Mouse (Mus musculus) forebrain, embryonic 15.5 days (tissue): Measurements from ENCODE around the gene Tmem221. TPM values are rescaled to one million over a fixed set of nuclear protein-coding genes. Genes with fewer than 3 reads are reported as not detected.

Source experiments
- ATAC-seq: fragments of 200-750 bp; cut with Nextera tagmentation; replicated peaks from 2 replicates; pipeline ENCODE4 v1.8.0; 2017; ENCODE audit warnings: mild to moderate bottlenecking, moderate TSS enrichment, moderate library complexity
- H3K27ac ChIP-seq: fragments of 300-500 bp; sonication (generic); replicated peaks from 2 replicates; pipeline ENCODE4 v1.5.1; 2015; ENCODE audit warnings: mild to moderate bottlenecking, inconsistent platforms
- H3K27me3 ChIP-seq: fragments of 300-500 bp; sonication (generic); 2 replicates; pipeline ENCODE4 v1.6.1; 2015; ENCODE audit warnings: inconsistent platforms
- H3K36me3 ChIP-seq: fragments of 300-500 bp; sonication (generic); 2 replicates; pipeline ENCODE4 v1.6.1; 2015; ENCODE audit warnings: mild to moderate bottlenecking, inconsistent platforms
- H3K4me1 ChIP-seq: fragments of 300-500 bp; sonication (generic); 2 replicates; pipeline ENCODE4 v1.6.1; 2015; ENCODE audit warnings: inconsistent platforms
- H3K4me2 ChIP-seq: fragments of 300-500 bp; sonication (generic); replicated peaks from 2 replicates; pipeline ENCODE4 v1.6.1; 2015; ENCODE audit warnings: mild to moderate bottlenecking, inconsistent platforms
- H3K4me3 ChIP-seq: fragments of 300-500 bp; sonication (generic); 2 replicates; pipeline ENCODE4 v1.5.1; 2015; ENCODE audit warnings: mild to moderate bottlenecking, inconsistent platforms
- H3K9ac ChIP-seq: fragments of 300-500 bp; sonication (generic); replicated peaks from 2 replicates; pipeline ENCODE4 v1.6.1; 2015; ENCODE audit warnings: mild to moderate bottlenecking, inconsistent platforms
- H3K9me3 ChIP-seq: fragments of 300-500 bp; sonication (generic); 2 replicates; pipeline ENCODE4 v1.6.1; 2016; ENCODE audit warnings: inconsistent platforms
- WGBS: fragments of 180-500 bp; shearing (Covaris S2); methylation state at CpG from one replicate; pipeline ENCODE4 v1.1.7; 2015; ENCODE audit warnings: mixed read lengths; 5-methylcytosine and 5-hydroxymethylcytosine counted together
- polyA plus RNA-seq: library from polyadenylated mRNA; unstranded; fragments of >200 nt; fragmentation: Nextera tagmentation; extraction: Ambion mirVana; gene quantifications from 2 replicates; pipeline ENCODE4 v1.2.1, GENCODE M21; 2015

The Tmem221 gene
- polyA plus RNA-seq, 1 experiment from 2014 or later, result 0.20 TPM

GRCm38 (mm10) chr8:71516786-71517185 lies 41.9 kb downstream of the Tmem221 start:
- ATAC-seq, result no peak
- Histone ChIP-seq H3K27me3 (0 out of 2 replicates have a peak, but pooled peaks cover 4% of the 10 kb centered on the region), H3K9ac (no peak overlapping the region), H3K9me3 (no peaks in the 10 kb centered on the region), H3K36me3 (no peaks in the 10 kb centered on the region), H3K4me2 (no peak overlapping the region), H3K4me1 (peaks cover 4% of the 10 kb centered on the region; the same call in 1 of the 2 replicates), H3K4me3 (no peak overlapping the region), H3K27ac (no peak overlapping the region)
- WGBS, result 46% methylated on average over 6 of the region's 6 CpGs

- ATAC-seq, result no peak
- WGBS, result 75% methylated on average over 5 of the region's 5 CpGs
Measured at GRCm38 (mm10) chr8:71515043-71515442, 43.6 kb downstream of the Tmem221 start.

GRCm38 (mm10) chr8:71513018-71513754 lies 45.5 kb downstream of the Tmem221 start:
- H3K4me1 ChIP-seq, result peaks cover under 1% of the 10 kb centered on the region; the same call in 1 of the 2 replicates
- H3K9ac ChIP-seq, result no peak overlapping the region
- no peak overlapping the region for H3K4me2 ChIP-seq
- ATAC-seq, result no peak
- 78% methylated on average over 15 of the region's 15 CpGs for WGBS
- peaks cover 25% of the 10 kb centered on the region for H3K27me3 ChIP-seq
- H3K27ac ChIP-seq, result no peak overlapping the region
- H3K36me3 ChIP-seq, result no peaks in the 10 kb centered on the region
- no peak overlapping the region for H3K4me3 ChIP-seq
- no peaks in the 10 kb centered on the region for H3K9me3 ChIP-seq

More at GRCm38 (mm10) chr8:71515043-71515442, 43.6 kb downstream of the Tmem221 start:
- H3K27me3 ChIP-seq, result peaks cover 10% of the 10 kb centered on the region; the same call in 1 of the 2 replicates
- H3K36me3 ChIP-seq, result no peaks in the 10 kb centered on the region
- H3K4me1 ChIP-seq, result no peaks in the 10 kb centered on the region
- H3K4me2 ChIP-seq, result no peak overlapping the region
- no peak overlapping the region for H3K27ac ChIP-seq
- no peak overlapping the region for H3K4me3 ChIP-seq
- no peak overlapping the region for H3K9ac ChIP-seq
- H3K9me3 ChIP-seq, result no peaks in the 10 kb centered on the region

- no peak for ATAC-seq
- Histone ChIP-seq H3K27ac (no peak within 1 kb of the TSS), H3K27me3 (peaks cover 41% of the 10 kb centered on the region), H3K4me2 (no peak within 1 kb of the TSS), H3K4me1 (peaks cover 12% of the 10 kb centered on the region), H3K9ac (no peak within 1 kb of the TSS), H3K9me3 (no peaks in the 10 kb centered on the region), H3K4me3 (no peak within 1 kb of the TSS), H3K36me3 (no peaks in the 10 kb centered on the region)
- WGBS, result 79% methylated on average over 14 of the region's 14 CpGs
Measured at GRCm38 (mm10) chr8:71511644-71512043, 47.0 kb downstream of the Tmem221 start, which contains the start of gene Plvap. Gene Plvap (minus strand): TSS chr8:71511752.

- Histone ChIP-seq H3K36me3 (no peaks in the 10 kb centered on the region), H3K9me3 (no peaks in the 10 kb centered on the region), H3K4me1 (peaks cover 12% of the 10 kb centered on the region), H3K27me3 (peaks cover 49% of the 10 kb centered on the region), H3K9ac (no peak overlapping the region), H3K27ac (no peak overlapping the region), H3K4me3 (no peak overlapping the region), H3K4me2 (no peak overlapping the region)
- no peak for ATAC-seq
- 63% methylated on average over 2 of the region's 2 CpGs for WGBS
Measured at GRCm38 (mm10) chr8:71509316-71509715, 49.4 kb downstream of the Tmem221 start.

- Histone ChIP-seq H3K4me1 (peaks cover 12% of the 10 kb centered on the region), H3K4me2 (peak overlapping the region; percentile 72), H3K36me3 (no peaks in the 10 kb centered on the region), H3K9ac (peak overlapping the region; percentile 47), H3K4me3 (peak overlapping the region; percentile 44), H3K9me3 (no peaks in the 10 kb centered on the region), H3K27ac (no peak overlapping the region), H3K27me3 (peaks cover 49% of the 10 kb centered on the region)
- peak; percentile 76 for ATAC-seq
- WGBS, result under 1% methylated on average over 61 of the region's 61 CpGs
Measured at GRCm38 (mm10) chr8:71507589-71508104, 51.0 kb downstream of the Tmem221 start.

- Histone ChIP-seq H3K9me3 (no peaks in the 10 kb centered on the region), H3K4me3 (no peak overlapping the region), H3K4me1 (peaks cover 12% of the 10 kb centered on the region), H3K27ac (no peak overlapping the region), H3K9ac (no peak overlapping the region), H3K4me2 (no peak overlapping the region), H3K27me3 (peaks cover 44% of the 10 kb centered on the region), H3K36me3 (no peaks in the 10 kb centered on the region)
- 83% methylated on average over 4 of the region's 4 CpGs for WGBS
- no peak for ATAC-seq
Measured at GRCm38 (mm10) chr8:71505979-71506378, 52.7 kb downstream of the Tmem221 start.

GRCm38 (mm10) chr8:71505326-71505725 lies 53.3 kb downstream of the Tmem221 start:
- Histone ChIP-seq H3K4me1 (peaks cover 12% of the 10 kb centered on the region), H3K9me3 (no peaks in the 10 kb centered on the region), H3K27ac (no peak overlapping the region), H3K4me2 (no peak overlapping the region), H3K9ac (no peak overlapping the region), H3K4me3 (no peak overlapping the region), H3K36me3 (no peaks in the 10 kb centered on the region), H3K27me3 (peaks cover 42% of the 10 kb centered on the region)
- 93% methylated on average over 4 of the region's 4 CpGs for WGBS
- no peak for ATAC-seq

GRCm38 (mm10) chr8:71504349-71504748 lies 54.3 kb downstream of the Tmem221 start:
- no peak overlapping the region for H3K4me3 ChIP-seq
- 91% methylated on average over 4 of the region's 4 CpGs for WGBS
- H3K4me1 ChIP-seq, result peaks cover 12% of the 10 kb centered on the region
- no peaks in the 10 kb centered on the region for H3K9me3 ChIP-seq
- no peak overlapping the region for H3K27ac ChIP-seq
- H3K4me2 ChIP-seq, result no peak overlapping the region
- peaks cover 34% of the 10 kb centered on the region for H3K27me3 ChIP-seq
- no peak for ATAC-seq
- no peak overlapping the region for H3K9ac ChIP-seq
- H3K36me3 ChIP-seq, result no peaks in the 10 kb centered on the region

Other genes with a start within 250 kb of the Tmem221 start
- 98.4 and 102 TPM in 2 replicates for gene Use1, start 192.0 kb downstream of the Tmem221 start, polyA plus RNA-seq
- 7.3 and 8.0 TPM in 2 replicates for gene Ocel1, start 187.6 kb downstream of the Tmem221 start, polyA plus RNA-seq
- gene Nr2f6, start 176.9 kb downstream of the Tmem221 start, polyA plus RNA-seq, result 15.5 and 16.6 TPM in 2 replicates
- gene Ushbp1, start 163.1 kb downstream of the Tmem221 start, polyA plus RNA-seq, result 5.5 and 6.0 TPM in 2 replicates
- 102 and 108 TPM in 2 replicates for gene Babam1, start 162.0 kb downstream of the Tmem221 start, polyA plus RNA-seq
- gene Ankle1, start 152.9 kb downstream of the Tmem221 start, polyA plus RNA-seq, result 17.2 and 18.3 TPM in 2 replicates
- gene Abhd8, start 95.2 kb downstream of the Tmem221 start, polyA plus RNA-seq, result 139 and 140 TPM in 2 replicates
- gene Mrpl34, start 93.9 kb downstream of the Tmem221 start, polyA plus RNA-seq, result 189 and 199 TPM in 2 replicates
- 222 and 240 TPM in 2 replicates for gene Dda1, start 89.7 kb downstream of the Tmem221 start, polyA plus RNA-seq
- gene Ano8, start 72.9 kb downstream of the Tmem221 start, polyA plus RNA-seq, result 9.4 and 9.8 TPM in 2 replicates
- gene Gtpbp3, start 70.8 kb downstream of the Tmem221 start, polyA plus RNA-seq, result 12.2 and 13.7 TPM in 2 replicates
- gene Plvap, start 47.1 kb downstream of the Tmem221 start, polyA plus RNA-seq, result 5.4 and 6.0 TPM in 2 replicates
- 0.11 TPM in 1 of 2 replicates, not detected in the other for gene Ccdc194, start 33.2 kb downstream of the Tmem221 start, polyA plus RNA-seq
- 8.5 and 8.8 TPM in 2 replicates for gene Bst2, start 21.4 kb downstream of the Tmem221 start, polyA plus RNA-seq
- 56.9 and 61.7 TPM in 2 replicates for gene Mvb12a, start 15.9 kb downstream of the Tmem221 start, polyA plus RNA-seq
- gene Nxnl1, start 7.7 kb upstream of the Tmem221 start, polyA plus RNA-seq, result not detected in 2 replicates
- gene Slc27a1, start 10.0 kb upstream of the Tmem221 start, polyA plus RNA-seq, result 68.5 and 71.8 TPM in 2 replicates
- 191 TPM in 2 replicates for gene Pgls, start 33.3 kb upstream of the Tmem221 start, polyA plus RNA-seq
- gene Fam129c, start 38.8 kb upstream of the Tmem221 start, polyA plus RNA-seq, result 4.9 and 5.5 TPM in 2 replicates
- 54.3 and 56.2 TPM in 2 replicates for gene Colgalt1, start 52.1 kb upstream of the Tmem221 start, polyA plus RNA-seq
- gene Unc13a, start 112.9 kb upstream of the Tmem221 start, polyA plus RNA-seq, result 23.3 and 23.6 TPM in 2 replicates
- 2.9 and 3.3 TPM in 2 replicates for gene Jak3, start 117.4 kb upstream of the Tmem221 start, polyA plus RNA-seq
- gene Insl3, start 130.3 kb upstream of the Tmem221 start, polyA plus RNA-seq, result 0.54 TPM in 1 of 2 replicates, not detected in the other
- 0.42 and 0.46 TPM in 2 replicates for gene B3gnt3, start 142.9 kb upstream of the Tmem221 start, polyA plus RNA-seq
- gene Fcho1, start 166.8 kb upstream of the Tmem221 start, polyA plus RNA-seq, result 70.9 and 71.7 TPM in 2 replicates